Mouse (Mus musculus) liver, adult 2 months (tissue): Measurements from ENCODE around the gene Aurka.

ENCODE experiments used
- CTCF ChIP-seq: fragments of 200-500 bp; IDR thresholded peaks from 2 replicates; pipeline ENCODE4 v1.5.1; 2011; ENCODE audit warnings: low read depth, low read length, control low read depth
- POLR2A ChIP-seq: fragments of 200-500 bp; IDR thresholded peaks from 2 replicates; pipeline ENCODE4 v1.6.1; 2011; ENCODE audit warnings: low read length, control low read depth; ENCODE audit not compliant: insufficient read depth; ENCODE audit errors: extremely low read depth

DNA sequence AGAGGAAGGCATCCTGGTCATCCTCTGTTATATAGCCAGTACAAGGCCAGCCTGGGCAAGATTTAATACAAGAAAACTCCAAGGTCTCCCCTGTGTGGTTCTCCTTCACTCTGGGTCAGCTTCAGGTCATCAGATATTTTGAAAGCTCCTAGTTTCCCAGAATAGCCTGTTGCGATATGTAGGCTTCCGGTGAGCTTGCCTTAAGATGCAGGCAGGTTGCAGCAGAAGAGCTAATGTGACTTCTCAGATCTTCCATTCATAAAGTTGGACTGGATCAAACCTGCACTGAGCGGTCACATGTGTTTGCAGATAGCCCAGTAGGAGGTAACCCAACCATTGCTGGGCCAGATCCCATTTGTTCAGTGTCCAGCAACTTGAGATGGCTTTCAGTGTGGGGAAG is 14.4 kb upstream of the Aurka start:
- no peak for TF ChIP-seq POLR2A
- no peak for TF ChIP-seq CTCF
